Mouse (Mus musculus) limb, embryonic 11.5 days (tissue): ENCODE data around the gene Bicc1. TPM values are rescaled to one million over a fixed set of nuclear protein-coding genes. Genes with fewer than 3 reads are reported as not detected.

Experiments
- ATAC-seq: fragments of 200-750 bp; cut with Nextera tagmentation; 2 replicates; pipeline ENCODE4 v1.8.0; 2017; ENCODE audit warnings: low read depth; ENCODE audit not compliant: insufficient number of reproducible peaks, low FRiP score, low TSS enrichment
- DNase-seq: peaks from one replicate; pipeline ENCODE4 v3.0.0-alpha.2; 2015; ENCODE audit warnings: low spot score
- H3K27ac ChIP-seq: fragments of 300-500 bp; sonication (generic); replicated peaks from 2 replicates; pipeline ENCODE4 v1.5.1; 2014; ENCODE audit warnings: low read depth, mild to moderate bottlenecking, low read length
- H3K27me3 ChIP-seq: fragments of 300-500 bp; sonication (generic); 2 replicates; pipeline ENCODE4 v1.6.1; 2014; ENCODE audit warnings: mild to moderate bottlenecking, low read length, mixed read lengths; ENCODE audit not compliant: control insufficient read depth, insufficient read depth
- H3K36me3 ChIP-seq: fragments of 300-500 bp; sonication (generic); 2 replicates; pipeline ENCODE4 v1.6.1; 2014; ENCODE audit warnings: mild to moderate bottlenecking, low read length, moderate library complexity, mixed read lengths; ENCODE audit not compliant: control insufficient read depth, insufficient read depth
- H3K4me1 ChIP-seq: fragments of 300-500 bp; sonication (generic); 2 replicates; pipeline ENCODE4 v1.6.1; 2014; ENCODE audit warnings: low read length, mixed read lengths; ENCODE audit not compliant: control insufficient read depth, insufficient read depth
- H3K4me2 ChIP-seq: fragments of 300-500 bp; sonication (generic); 2 replicates; pipeline ENCODE4 v1.6.1; 2014; ENCODE audit warnings: low read depth, mild to moderate bottlenecking, moderate library complexity; ENCODE audit not compliant: severe bottlenecking
- H3K4me3 ChIP-seq: fragments of 300-500 bp; sonication (generic); 2 replicates; pipeline ENCODE4 v1.5.1; 2014; ENCODE audit warnings: low read depth, low read length
- H3K9ac ChIP-seq: fragments of 300-500 bp; sonication (generic); 2 replicates; pipeline ENCODE4 v1.6.1; 2014; ENCODE audit warnings: mild to moderate bottlenecking, low read length
- H3K9me3 ChIP-seq: fragments of 300-500 bp; sonication (generic); 2 replicates; pipeline ENCODE4 v1.6.1; 2016; ENCODE audit warnings: low read length; ENCODE audit not compliant: control insufficient read depth
- WGBS: fragments of 180-500 bp; shearing (Covaris S2); extraction: QIAGEN DNeasy Blood & Tissue Kit; methylation state at CpG from one replicate; pipeline ENCODE4 v1.1.7; 2014; 5-methylcytosine and 5-hydroxymethylcytosine counted together
- polyA plus RNA-seq: library from polyadenylated mRNA; unstranded; fragments of >200 nt; fragmentation: Nextera tagmentation; extraction: Ambion mirVana; gene quantifications from 2 replicates; pipeline ENCODE4 v1.2.1, GENCODE M21; 2014

Bicc1 gene
- polyA plus RNA-seq, 1 experiment from 2014 or later = 8.5 TPM

GRCm38 (mm10) chr10:71050722-71051333 is 108.7 kb downstream of the Bicc1 start:
- Histone ChIP-seq H3K27me3 (no peaks in the 10 kb centered on the region), H3K4me2 (no peak overlapping the region), H3K9ac (no peak overlapping the region), H3K27ac (no peak overlapping the region), H3K9me3 (no peaks in the 10 kb centered on the region), H3K4me3 (no peak overlapping the region), H3K4me1 (no peaks in the 10 kb centered on the region), H3K36me3 (no peaks in the 10 kb centered on the region)
- DNase-seq (no peak), ATAC-seq (no peak)
- WGBS = 77% methylated on average over 10 of the region's 10 CpGs

- H3K9ac ChIP-seq = no peak overlapping the region
- 85% methylated on average over 17 of the region's 17 CpGs for WGBS
- no peak overlapping the region for H3K4me2 ChIP-seq
- DNase-seq (no peak), ATAC-seq (no peak)
- H3K36me3 ChIP-seq = no peaks in the 10 kb centered on the region
- no peaks in the 10 kb centered on the region for H3K27me3 ChIP-seq
- H3K27ac ChIP-seq = no peak overlapping the region
- H3K9me3 ChIP-seq = no peaks in the 10 kb centered on the region
- H3K4me1 ChIP-seq = no peaks in the 10 kb centered on the region
- no peak overlapping the region for H3K4me3 ChIP-seq
Measured at GRCm38 (mm10) chr10:71049294-71049693, 110.2 kb downstream of the Bicc1 start.

- Histone ChIP-seq H3K4me2 (no peak overlapping the region), H3K9me3 (no peaks in the 10 kb centered on the region), H3K9ac (no peak overlapping the region), H3K27ac (no peak overlapping the region), H3K4me3 (no peak overlapping the region), H3K36me3 (no peaks in the 10 kb centered on the region), H3K27me3 (no peaks in the 10 kb centered on the region), H3K4me1 (no peaks in the 10 kb centered on the region)
- DNase-seq = no peak
- WGBS = 81% methylated on average over 1 of the region's 1 CpGs
- no peak for ATAC-seq
Measured at GRCm38 (mm10) chr10:71044410-71044809, 115.1 kb downstream of the Bicc1 start.

- Histone ChIP-seq H3K4me1 (no peaks in the 10 kb centered on the region), H3K4me2 (no peak overlapping the region), H3K9me3 (no peaks in the 10 kb centered on the region), H3K27ac (no peak overlapping the region), H3K27me3 (no peaks in the 10 kb centered on the region), H3K4me3 (no peak overlapping the region), H3K36me3 (no peaks in the 10 kb centered on the region), H3K9ac (no peak overlapping the region)
- WGBS = 67% methylated on average over 4 of the region's 4 CpGs
- DNase-seq (no peak), ATAC-seq (no peak)
Measured at GRCm38 (mm10) chr10:71041874-71042273, 117.6 kb downstream of the Bicc1 start.

GRCm38 (mm10) chr10:71036484-71036883 is 123.0 kb downstream of the Bicc1 start:
- DNase-seq (no peak), ATAC-seq (no peak)
- Histone ChIP-seq H3K4me1 (no peaks in the 10 kb centered on the region), H3K27me3 (no peaks in the 10 kb centered on the region), H3K27ac (no peak overlapping the region), H3K9ac (no peak overlapping the region), H3K4me3 (no peak overlapping the region), H3K9me3 (no peaks in the 10 kb centered on the region), H3K36me3 (no peaks in the 10 kb centered on the region), H3K4me2 (no peak overlapping the region)
- WGBS = 87% methylated on average over 7 of the region's 7 CpGs

- ATAC-seq (no peak), DNase-seq (no peak)
- H3K27me3 ChIP-seq = no peaks in the 10 kb centered on the region
- 83% methylated on average over 4 of the region's 4 CpGs for WGBS
- no peaks in the 10 kb centered on the region for H3K4me1 ChIP-seq
- H3K4me2 ChIP-seq = no peak overlapping the region
- H3K9ac ChIP-seq = no peak overlapping the region
- H3K36me3 ChIP-seq = no peaks in the 10 kb centered on the region
- no peaks in the 10 kb centered on the region for H3K9me3 ChIP-seq
- no peak overlapping the region for H3K27ac ChIP-seq
- H3K4me3 ChIP-seq = no peak overlapping the region
Measured at GRCm38 (mm10) chr10:71028996-71029395, 130.5 kb downstream of the Bicc1 start.

GRCm38 (mm10) chr10:71028066-71028844 is 131.2 kb downstream of the Bicc1 start:
- 80% methylated on average over 14 of the region's 14 CpGs for WGBS
- Histone ChIP-seq H3K4me1 (no peaks in the 10 kb centered on the region), H3K4me2 (no peak overlapping the region), H3K4me3 (no peak overlapping the region), H3K27me3 (no peaks in the 10 kb centered on the region), H3K36me3 (no peaks in the 10 kb centered on the region), H3K9me3 (no peaks in the 10 kb centered on the region), H3K27ac (no peak overlapping the region), H3K9ac (no peak overlapping the region)
- ATAC-seq (no peak), DNase-seq (no peak)

GRCm38 (mm10) chr10:71025131-71025894 is 134.2 kb downstream of the Bicc1 start:
- Histone ChIP-seq H3K4me2 (no peak overlapping the region), H3K4me3 (no peak overlapping the region), H3K27ac (no peak overlapping the region), H3K27me3 (no peaks in the 10 kb centered on the region), H3K4me1 (no peaks in the 10 kb centered on the region), H3K9me3 (no peaks in the 10 kb centered on the region), H3K36me3 (no peaks in the 10 kb centered on the region), H3K9ac (no peak overlapping the region)
- DNase-seq (no peak), ATAC-seq (no peak)
- 90% methylated on average over 18 of the region's 18 CpGs for WGBS
